Mouse (Mus musculus) olfactory bulb, adult 2 months (tissue): Measurements from ENCODE around the gene AU018091.

Source experiments
- CTCF ChIP-seq: fragments of 200-500 bp; IDR thresholded peaks from 2 replicates; pipeline ENCODE4 v1.5.1; 2012; ENCODE audit warnings: low read depth, mild to moderate bottlenecking, low read length, moderate library complexity; ENCODE audit not compliant: insufficient read depth
- POLR2A ChIP-seq: fragments of 200-500 bp; IDR thresholded peaks from 2 replicates; pipeline ENCODE4 v1.6.1; 2012; ENCODE audit warnings: mild to moderate bottlenecking, low read depth, low read length, moderate library complexity; ENCODE audit not compliant: insufficient read depth

- no peak for TF ChIP-seq POLR2A
- no peak for TF ChIP-seq CTCF
Measured at GRCm38 (mm10) chr7:3164991-3165390, 4.0 kb downstream of the AU018091 start.
